10 mouse cellular contexts compared by ENCODE assay signal in the genomic region with DNA sequence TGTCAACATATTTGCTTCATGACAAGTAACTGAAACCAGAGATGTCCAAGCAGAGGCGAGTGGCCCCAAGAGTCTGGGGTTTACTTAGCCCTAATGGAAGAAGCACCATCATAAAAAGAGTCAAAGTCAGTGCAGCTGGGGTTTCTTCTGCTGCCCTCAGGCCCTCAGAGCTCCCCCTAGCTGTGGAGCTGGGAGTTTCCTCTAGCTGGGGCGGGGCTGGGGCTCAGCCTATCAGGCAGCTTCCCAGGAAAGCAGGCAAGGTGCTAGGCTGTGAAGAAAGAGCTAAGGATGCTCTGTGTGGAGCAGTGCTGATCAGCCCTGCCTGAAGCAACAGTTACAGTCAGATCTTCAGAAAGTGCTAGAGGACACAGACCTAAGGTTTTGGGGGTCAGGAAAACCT. TPM values are rescaled to one million over a fixed set of nuclear protein-coding genes. Genes with fewer than 3 reads are reported as not detected.
DNase-seq lines count a peak whose midpoint lies in the region; TF ChIP-seq lines count a peak whose summit lies in the region.
"Had no signal": no experiment of that assay in that cellular context is flagged by ENCODE, and none has a peak within 500 bp of the region (broad histone marks: within the 10 kb centered on the region; RNA-seq: fewer than 3 reads in every experiment).

No protein-coding gene starts in this region.

- H3K36me3 ChIP-seq in MEL (ENCODE audit: control insufficient read depth in 1 of 2, insufficient read depth in 2 of 2, low read length in 2 of 2) = peaks cover 0 to 33% of the 10 kb centered on the region in 2 experiments; a peak in 2 of 4 replicates
- peaks cover 44% of the 10 kb centered on the region for H3K36me3 ChIP-seq in liver, adult 2 months (ENCODE audit: control insufficient read depth, insufficient read depth, low read length)

- WGBS in lung, adult 2 months = 100% methylated on average over 2 of the region's 2 CpGs
- WGBS in liver, adult 2 months = 97% methylated on average over 2 of the region's 2 CpGs

- 0 out of 2 replicates have a peak, but pooled peaks have one; percentile 21 for TF ChIP-seq CTCF in lung, adult 2 months (IDR thresholded peaks at IDR 0.05; ENCODE audit: insufficient read depth, low read length)
- TF ChIP-seq CTCF in MEL (IDR thresholded peaks at IDR 0.05 in 2 of 3, conservative IDR thresholded peaks at IDR 0.05 in 1 of 3; ENCODE audit: control insufficient read depth in 1 of 3, insufficient read depth in 1 of 3, low read depth in 2 of 3, low read length in 3 of 3, poor library complexity in 1 of 3, severe bottlenecking in 1 of 3) = peak; percentile 65 to 90 (median 73)
- TF ChIP-seq CTCF in liver, adult 2 months (IDR thresholded peaks at IDR 0.05; ENCODE audit: low read depth, low read length) = peak; percentile 74

- H3K79me2 ChIP-seq in MEL (ENCODE audit: control insufficient read depth, insufficient read depth, low read length, poor library complexity) = no peaks in the 10 kb centered on the region
- H3K79me2 ChIP-seq in liver, adult 2 months (ENCODE audit: control insufficient read depth, insufficient read depth, low read length) = no peaks in the 10 kb centered on the region

- H3K4me1 ChIP-seq in lung, adult 2 months (ENCODE audit: control insufficient read depth, insufficient read depth, low read length) = no peaks in the 10 kb centered on the region
- no peaks in the 10 kb centered on the region for H3K4me1 ChIP-seq in MEL (ENCODE audit: control insufficient read depth in 1 of 2, insufficient read depth in 2 of 2, low read length in 2 of 2)
- H3K4me1 ChIP-seq in liver, adult 2 months (ENCODE audit: control insufficient read depth, insufficient read depth, low read length) = no peaks in the 10 kb centered on the region
- H3K4me1 ChIP-seq: limb, embryonic 12.5 days had no signal

- H3K9me3 ChIP-seq in MEL (replicated peaks; ENCODE audit: insufficient read depth, low read length) = no peaks in the 10 kb centered on the region
- H3K9me3 ChIP-seq: limb, embryonic 12.5 days had no signal

- no peak for TF ChIP-seq RAD21 in MEL (IDR thresholded peaks at IDR 0.05; ENCODE audit: low read depth, low read length)

- intact Hi-C loops in left cerebral cortex, postnatal 14 days (cut with DNase I) = no loop called here

- H3K27me3 ChIP-seq in MEL (ENCODE audit: control insufficient read depth in 1 of 2, insufficient read depth in 2 of 2, low read length in 2 of 2) = no peaks in the 10 kb centered on the region
- no peaks in the 10 kb centered on the region for H3K27me3 ChIP-seq in liver, adult 2 months (ENCODE audit: control insufficient read depth, insufficient read depth, low read length)
- H3K27me3 ChIP-seq: limb, embryonic 12.5 days had no signal

- DNase-seq in lung, adult 2 months = no peak
- no peak for DNase-seq in lung, postnatal 14 days
- peak; percentile 68 for DNase-seq in MEL (ENCODE audit: low read depth, low spot score)
- peak; percentile 22 for DNase-seq in liver, adult 2 months (ENCODE audit: extremely low read depth, low read depth, low spot score)
- peak; percentile 18 for DNase-seq in thymus, postnatal 0 days (ENCODE audit: low spot score)
- DNase-seq in layer of hippocampus, adult 11-12 months (ENCODE audit: low spot score) = no peak
- DNase-seq in left cerebral cortex, postnatal 14 days (ENCODE audit: low spot score in 2 of 2) = no peak
- DNase-seq in left cerebral cortex, adult 18-20 months (ENCODE audit: low spot score in 2 of 2) = no peak
- DNase-seq: cerebellum, adult 8-10 months had no signal

- H3K4me3 ChIP-seq in lung, adult 2 months (replicated peaks; ENCODE audit: extremely low read depth, low read depth, low read length) = no peak overlapping the region
- no peak overlapping the region for H3K4me3 ChIP-seq in MEL (ENCODE audit: control insufficient read depth in 1 of 2, insufficient read depth in 1 of 2, low read depth in 2 of 2, low read length in 2 of 2)
- H3K4me3 ChIP-seq in liver, adult 2 months (ENCODE audit: insufficient read depth, low read depth, low read length) = no peak overlapping the region
- H3K4me3 ChIP-seq: limb, embryonic 12.5 days had no signal

- TF ChIP-seq EP300 in MEL (IDR thresholded peaks at IDR 0.05; ENCODE audit: low read depth in 1 of 2, low read length in 2 of 2) = no peak

- H3K9ac ChIP-seq in MEL (ENCODE audit: control insufficient read depth, low read depth, low read length, poor library complexity, severe bottlenecking) = no peak overlapping the region
- no peak overlapping the region for H3K9ac ChIP-seq in liver, adult 2 months (ENCODE audit: low read depth, low read length)
- H3K9ac ChIP-seq: limb, embryonic 12.5 days had no signal

- no peak for TF ChIP-seq POLR2A in lung, adult 2 months (IDR thresholded peaks at IDR 0.05; ENCODE audit: borderline replicate concordance, extremely low read depth, low read depth, low read length)
- no peak for TF ChIP-seq POLR2A in MEL (IDR thresholded peaks at IDR 0.05; ENCODE audit: control insufficient read depth in 1 of 2, insufficient read depth in 1 of 2, low read depth in 1 of 2, low read length in 2 of 2, poor library complexity in 1 of 2)
- no peak for TF ChIP-seq POLR2A in liver, adult 2 months (IDR thresholded peaks at IDR 0.05; ENCODE audit: extremely low read depth, insufficient read depth, low read length)

- H3K27ac ChIP-seq in MEL (ENCODE audit: control insufficient read depth, low read depth, low read length) = no peak overlapping the region
- H3K27ac ChIP-seq in liver, adult 2 months (replicated peaks; ENCODE audit: insufficient read depth, low read depth, low read length) = no peak overlapping the region
- H3K27ac ChIP-seq: limb, embryonic 12.5 days had no signal

TF ChIP-seq in MEL, 35 proteins besides CTCF, POLR2A, EP300 and RAD21:
- TF ChIP-seq MYC (IDR thresholded peaks at IDR 0.05; ENCODE audit: low read depth, low read length) (no peak), ETS1 (IDR thresholded peaks at IDR 0.05; ENCODE audit: low read depth, low read length) (no peak), ZC3H11A (IDR thresholded peaks at IDR 0.05; ENCODE audit: low read depth, low read length) (no peak), GATA1 (IDR thresholded peaks at IDR 0.05; ENCODE audit: low read depth, low read length) (no peak)

RNA-seq across cellular contexts. Expression of gene Ermp1, which starts 51.2 kb away (rescaled TPM):
- polyA plus RNA-seq in lung, adult 2 months (2012; rRNA removed) = 11.0 and 15.7 TPM in 2 replicates
- 62.3 and 68.4 TPM in 2 replicates for total RNA-seq in MEL (2012; rRNA removed)
- 100 to 1,000 TPM in 1 of 2 experiments, 10 to 100 TPM in 1; 82.0 to 167 TPM for polyA plus RNA-seq in MEL (2012; ENCODE audit: insufficient read depth in 1 of 2, insufficient read length in 2 of 2, low read depth in 1 of 2, low replicate concordance in 2 of 2, missing spikeins in 1 of 2)
- total RNA-seq in liver, adult 2 months (2014; rRNA removed) = 15.6 and 16.3 TPM in 2 replicates
- 8.5 and 10.4 TPM in 2 replicates for polyA plus RNA-seq in liver, adult 2 months (2012; rRNA removed)
- polyA plus RNA-seq in thymus, postnatal 0 days (2015; fragmentation: Nextera tagmentation; extraction: Ambion mirVana) = 9.6 and 10.7 TPM in 2 replicates
- total RNA-seq in left cerebral cortex, postnatal 14 days (2021) = 10 to 100 TPM; 38.4 to 39.9 TPM
- total RNA-seq in left cerebral cortex, adult 18-20 months (2021) = 10 to 100 TPM; 37.0 to 38.0 TPM

Comparison
In these comparisons a context has a peak if more than half of its experiments do, and no peak if none do; other contexts are left out.
1. DNase-seq: peak in MEL (single experiment), liver, adult 2 months (single experiment) and thymus, postnatal 0 days (single experiment); none in lung, adult 2 months (single experiment), lung, postnatal 14 days (single experiment), layer of hippocampus, adult 11-12 months (single experiment), left cerebral cortex, postnatal 14 days (0 of 2) and left cerebral cortex, adult 18-20 months (0 of 2).
2. CTCF ChIP-seq: peak in every context shown above with its lines; median percentile 74 in liver, adult 2 months; 73 in MEL; 21 in lung, adult 2 months.